Mouse (Mus musculus): Measurements from ENCODE around the gene Ulk3.
A peak's percentile ranks its signal among the peaks of the same experiment; 100 is the strongest.

The Ulk3 gene

GRCm38 (mm10) chr9:57568500-57568899 lies 20.8 kb upstream of the Ulk3 start:
- DNase-seq (ENCODE audit: low spot score): no peak

GRCm38 (mm10) chr9:57574397-57574796 lies 14.9 kb upstream of the Ulk3 start:
- DNase-seq (ENCODE audit: low spot score): no peak

- no peak for DNase-seq (ENCODE audit: low spot score)
Measured at GRCm38 (mm10) chr9:57575577-57575976, 13.7 kb upstream of the Ulk3 start.

GRCm38 (mm10) chr9:57577144-57577849 lies 12.0 kb upstream of the Ulk3 start:
- DNase-seq (ENCODE audit: low spot score): no peak

- DNase-seq (ENCODE audit: low spot score): no peak
Measured at GRCm38 (mm10) chr9:57584991-57585390, 4.3 kb upstream of the Ulk3 start.

GRCm38 (mm10) chr9:57590726-57591125 lies 1.5 kb downstream of the Ulk3 start:
- DNase-seq (ENCODE audit: low spot score): no peak

- DNase-seq (ENCODE audit: low spot score): no peak
Measured at GRCm38 (mm10) chr9:57593454-57594173, 4.4 kb downstream of the Ulk3 start.

GRCm38 (mm10) chr9:57594174-57594509 lies 4.9 kb downstream of the Ulk3 start:
- DNase-seq (ENCODE audit: low spot score): no peak

- no peak for DNase-seq (ENCODE audit: low spot score)
Measured at GRCm38 (mm10) chr9:57597265-57597664, 8.0 kb downstream of the Ulk3 start.

GRCm38 (mm10) chr9:57597929-57598382 lies 8.7 kb downstream of the Ulk3 start:
- DNase-seq (ENCODE audit: low spot score): no peak

- no peak for DNase-seq (ENCODE audit: low spot score)
Measured at GRCm38 (mm10) chr9:57598851-57599563, 9.8 kb downstream of the Ulk3 start.

- DNase-seq (ENCODE audit: low spot score): no peak
Measured at GRCm38 (mm10) chr9:57600620-57601352, 11.5 kb downstream of the Ulk3 start.

GRCm38 (mm10) chr9:57601353-57601706 lies 12.1 kb downstream of the Ulk3 start:
- DNase-seq (ENCODE audit: low spot score): peak; percentile 58

- no peak for DNase-seq (ENCODE audit: low spot score)
Measured at GRCm38 (mm10) chr9:57602098-57602497, 12.8 kb downstream of the Ulk3 start.

- DNase-seq (ENCODE audit: low spot score): no peak
Measured at GRCm38 (mm10) chr9:57604875-57605274, 15.6 kb downstream of the Ulk3 start.

GRCm38 (mm10) chr9:57605503-57605902 lies 16.3 kb downstream of the Ulk3 start:
- DNase-seq (ENCODE audit: low spot score): no peak

GRCm38 (mm10) chr9:57606139-57606851 lies 17.0 kb downstream of the Ulk3 start, which contains the start of gene Cplx3:
Gene Cplx3 (minus strand): TSS chr9:57606281.
- DNase-seq (ENCODE audit: low spot score): no peak

- no peak for DNase-seq (ENCODE audit: low spot score)
Measured at GRCm38 (mm10) chr9:57609803-57610202, 20.6 kb downstream of the Ulk3 start.

GRCm38 (mm10) chr9:57610359-57610826 lies 21.1 kb downstream of the Ulk3 start:
- no peak for DNase-seq (ENCODE audit: low spot score)

- no peak for DNase-seq (ENCODE audit: low spot score)
Measured at GRCm38 (mm10) chr9:57612587-57612986, 23.3 kb downstream of the Ulk3 start.

- no peak for DNase-seq (ENCODE audit: low spot score)
Measured at GRCm38 (mm10) chr9:57613975-57614374, 24.7 kb downstream of the Ulk3 start.

- DNase-seq (ENCODE audit: low spot score): no peak
Measured at GRCm38 (mm10) chr9:57614786-57615185, 25.5 kb downstream of the Ulk3 start.
